Mouse (Mus musculus): Measurements from ENCODE around the gene Gon7. TPM values are rescaled to one million over a fixed set of nuclear protein-coding genes. Genes with fewer than 3 reads are reported as not detected.
A peak's percentile ranks its signal among the peaks of the same experiment; 100 is the strongest.

Gon7 gene
- total RNA-seq, 4 experiments from 2014 or later, result 10.3 to 12.0 (median 10.9) TPM

DNA sequence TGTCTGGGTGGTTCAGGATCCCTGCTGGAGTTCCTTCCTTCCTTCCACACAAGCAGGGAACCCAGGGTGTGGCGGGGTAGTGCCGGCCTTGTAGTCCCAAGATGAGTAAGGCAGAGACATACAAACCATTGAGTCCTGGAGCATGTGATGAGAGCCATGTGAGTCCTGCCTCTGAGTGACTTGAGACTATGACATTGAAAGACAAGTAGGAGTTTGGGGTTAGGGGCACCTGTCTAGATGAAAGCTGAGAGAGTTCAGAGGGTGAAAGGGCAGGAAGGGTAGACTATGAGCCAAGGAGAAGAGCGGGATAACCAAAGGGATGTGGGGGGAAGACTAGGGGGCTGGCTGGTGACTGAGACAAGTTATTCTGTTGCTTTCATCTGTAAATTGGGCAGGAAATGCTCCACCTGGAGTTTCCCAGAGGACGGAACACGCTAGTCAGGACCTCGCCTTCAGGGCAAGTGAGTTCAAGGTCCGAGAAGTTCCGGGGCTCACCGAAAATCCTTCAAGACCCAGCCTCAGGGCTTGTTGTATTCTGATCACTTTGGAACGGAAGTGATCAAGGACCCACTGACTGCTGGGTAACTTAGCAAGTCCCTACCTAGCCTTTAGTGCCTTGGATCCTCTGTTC lies 50.7 kb downstream of the Gon7 start:
- no peak for DNase-seq (ENCODE audit: low spot score in 2 of 2)

DNA sequence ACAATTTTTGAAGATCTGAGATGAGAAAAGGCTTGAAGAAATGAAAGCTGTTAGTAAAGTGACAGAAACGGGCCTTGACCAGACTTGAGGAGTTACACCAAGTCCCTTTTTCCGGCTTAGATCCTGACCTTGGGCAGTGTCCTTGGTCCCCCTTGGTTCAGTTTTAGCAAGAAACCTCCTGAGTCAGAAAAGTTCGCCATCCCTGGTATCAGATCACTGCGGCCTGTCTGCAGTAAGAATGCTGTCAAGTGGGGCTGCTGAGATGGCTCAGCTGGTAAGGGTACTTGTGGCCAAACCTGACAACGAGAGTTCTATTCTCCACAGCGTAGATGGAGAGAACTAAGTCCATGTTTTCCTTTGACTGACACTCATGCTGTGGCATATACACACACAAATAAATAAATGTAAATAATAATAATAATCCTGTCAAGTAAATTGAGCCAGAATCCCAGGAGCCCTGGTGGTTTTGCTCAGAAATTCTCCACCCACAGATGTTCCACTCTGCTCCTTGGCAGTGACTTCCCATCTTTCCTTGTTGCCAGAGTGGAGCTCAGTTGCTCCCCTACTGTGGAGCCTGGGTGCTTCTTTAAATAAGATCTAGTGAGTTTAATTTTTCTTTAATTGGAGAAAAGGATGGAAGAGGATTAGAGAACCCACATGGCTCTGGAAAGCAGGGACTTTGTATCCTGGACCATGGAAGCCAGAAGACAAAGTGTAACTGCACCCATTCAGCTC lies 51.5 kb downstream of the Gon7 start:
- no peak for DNase-seq (ENCODE audit: low spot score in 2 of 2)

DNA sequence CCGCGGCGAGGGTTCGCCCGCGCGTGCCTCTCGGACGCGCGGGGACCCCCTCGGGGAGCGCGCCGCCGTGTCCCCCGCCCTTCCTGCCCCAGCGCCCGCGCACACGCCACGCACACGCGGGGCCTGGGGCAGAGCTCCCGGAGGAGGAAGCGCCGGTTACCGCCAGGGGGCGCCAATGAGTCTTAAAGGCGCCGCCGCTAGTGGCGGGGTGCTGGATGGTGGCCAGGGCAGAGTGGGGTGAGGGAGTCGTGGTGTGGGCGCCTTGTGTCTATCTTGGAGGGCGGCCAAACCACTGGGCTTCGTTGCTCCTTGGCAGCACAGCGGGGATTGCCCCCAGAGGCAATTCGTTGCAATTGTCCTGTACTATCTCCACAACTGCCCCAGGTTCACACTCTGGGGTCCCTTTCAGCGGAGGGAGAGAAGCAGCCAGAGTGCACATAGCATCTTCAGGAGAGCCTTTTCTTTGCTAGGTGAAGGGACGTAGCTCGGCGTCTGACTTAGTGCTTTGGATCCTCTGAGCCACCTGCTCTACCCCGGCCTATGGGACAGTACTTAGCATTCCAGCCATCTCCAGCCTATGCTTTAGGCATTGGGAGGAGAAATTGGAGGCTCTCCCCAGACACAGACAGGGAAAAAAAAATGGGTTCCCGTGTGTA lies 52.3 kb downstream of the Gon7 start:
- peak; percentile 72 to 78 for DNase-seq (ENCODE audit: low spot score in 2 of 2)

DNA sequence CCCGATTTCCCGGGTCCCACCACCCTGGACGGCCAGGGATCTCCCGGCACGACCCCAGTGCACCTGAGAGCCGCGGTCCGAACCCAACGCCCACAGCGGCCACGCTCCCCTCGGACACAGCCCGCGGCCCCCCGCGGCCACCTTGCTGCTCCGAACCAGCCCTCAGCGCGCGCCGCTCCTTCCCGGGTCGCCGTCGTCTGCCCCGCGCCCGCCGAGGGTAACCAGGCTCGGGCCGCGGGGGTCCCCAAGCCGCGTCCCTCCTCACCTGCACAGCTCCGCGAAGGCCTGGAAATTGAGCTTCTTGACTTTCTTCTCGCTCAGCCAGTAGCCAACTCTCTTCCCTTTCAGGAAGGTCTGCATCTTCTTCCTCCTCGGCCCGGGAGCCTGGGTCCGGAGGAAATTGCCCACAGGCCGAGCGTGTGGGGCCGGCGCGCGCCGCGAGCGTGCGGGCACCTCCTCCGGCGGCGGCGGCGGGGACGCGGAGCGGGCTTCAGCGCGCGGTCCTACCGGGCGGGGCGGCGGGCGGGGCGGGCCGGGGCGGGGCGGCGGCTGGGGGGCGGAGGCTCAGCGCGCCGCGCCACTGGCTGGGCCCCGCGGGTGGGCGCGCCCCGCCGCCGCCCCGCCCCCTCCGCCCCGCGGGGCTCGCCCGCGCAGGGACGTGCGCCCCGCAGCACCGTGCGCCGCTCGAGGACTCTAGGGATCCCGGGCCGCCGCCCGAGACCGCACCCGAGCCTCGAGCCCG lies 53.0 kb downstream of the Gon7 start, which contains the start of gene Itpk1:
Itpk1 (minus strand) TSS at position 474 of the 742 bp plus-strand sequence.
- DNase-seq (ENCODE audit: low spot score in 2 of 2), result no peak

DNA sequence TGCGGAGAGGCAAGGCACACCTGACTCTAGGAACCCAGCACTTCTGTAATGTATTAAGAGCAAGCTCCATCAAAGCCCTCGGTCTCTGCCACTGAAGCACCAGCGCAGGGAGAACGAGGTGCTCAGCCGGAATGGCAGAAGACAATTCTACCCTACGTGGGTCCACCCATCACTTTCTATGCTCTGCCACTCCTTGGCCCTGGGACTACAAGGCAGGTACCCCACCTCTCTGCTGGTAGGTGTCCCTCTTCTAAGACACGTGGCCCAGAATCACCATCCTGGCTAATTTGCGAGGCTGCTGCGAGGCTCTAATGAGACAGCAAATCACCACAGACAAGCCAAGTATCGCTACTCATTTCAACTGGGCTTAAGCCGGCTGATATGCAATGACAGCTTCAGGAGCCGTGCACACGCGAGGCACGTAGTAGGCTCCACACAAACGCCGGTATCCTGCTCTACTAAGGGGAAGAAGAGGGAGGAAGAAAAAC lies 53.6 kb downstream of the Gon7 start:
- DNase-seq (ENCODE audit: low spot score in 2 of 2), result no peak

DNA sequence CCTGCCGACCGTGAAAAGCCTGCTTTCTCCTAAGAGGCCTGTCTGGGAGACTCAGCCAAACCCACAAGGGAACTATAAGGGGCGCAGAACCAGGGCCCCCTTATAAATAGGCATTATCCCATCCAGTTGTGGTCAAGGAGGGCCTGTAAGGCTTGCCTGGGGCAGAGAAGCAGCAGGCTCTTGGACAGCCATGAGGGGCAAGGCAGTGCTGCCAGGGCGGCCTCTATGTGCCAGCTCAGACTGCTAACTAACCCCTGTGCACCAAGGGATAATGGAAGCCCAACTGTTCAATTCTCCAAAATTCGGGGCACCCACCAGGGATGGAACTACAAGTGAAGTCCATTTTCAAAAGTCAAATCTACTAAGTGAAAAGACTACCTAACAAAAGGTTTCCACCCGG lies 54.2 kb downstream of the Gon7 start:
- no peak for DNase-seq (ENCODE audit: low spot score in 2 of 2)

Other genes with a start within 250 kb of the Gon7 start
- gene Chga, start 202.8 kb downstream of the Gon7 start, total RNA-seq (2022), result not detected
- 10 to 100 TPM in 1 of 4 experiments, 1 to 10 TPM in 3; 5.7 to 10.4 (median 8.2) TPM for gene Itpk1, start 52.9 kb downstream of the Gon7 start, total RNA-seq (2022)
- 1 to 10 TPM; 3.8 to 4.7 (median 4.2) TPM for gene Moap1, start 14.1 kb downstream of the Gon7 start, total RNA-seq (2022)
- gene Tmem251, start 14.0 kb downstream of the Gon7 start, total RNA-seq (2022), result 1 to 10 TPM; 2.3 to 4.2 (median 2.5) TPM
- not detected for gene Gm28051, start within 50 bp of the Gon7 start, total RNA-seq (2022)
- 10 to 100 TPM; 16.0 to 16.9 (median 16.3) TPM for gene Ubr7, start 164 bp upstream of the Gon7 start, total RNA-seq (2022)
- gene Gm20604, start 869 bp upstream of the Gon7 start, total RNA-seq (2022), result 1 to 10 TPM; 2.7 to 2.9 (median 2.9) TPM
- 10 to 100 TPM; 16.7 to 18.7 (median 17.1) TPM for gene Btbd7, start 120.7 kb upstream of the Gon7 start, total RNA-seq (2022)
- gene Cox8c, start 141.5 kb upstream of the Gon7 start, total RNA-seq (2022), result not detected
- gene Unc79, start 191.1 kb upstream of the Gon7 start, total RNA-seq (2022), result under 1 TPM in 2 of 4 experiments, not detected in 2; 0.17 to 0.40 TPM